Mouse (Mus musculus) limb, embryonic 12.5 days (tissue): ENCODE measurements at regions not wholly inside any gene's neighbourhood (a gene's known extent, or its start where the extent isn't known, plus 50 kb on each side); places are given as distances from the start of the nearest gene placed in this dataset.
A peak's percentile ranks its signal among the peaks of the same experiment; 100 is the strongest.

ENCODE experiments used
- ATAC-seq: fragments of 200-750 bp; cut with Nextera tagmentation; 2 replicates; pipeline ENCODE4 v1.8.0; 2017; ENCODE audit warnings: low read depth, moderate TSS enrichment; ENCODE audit not compliant: insufficient number of reproducible peaks, insufficient read depth, low FRiP score, low TSS enrichment
- H3K27ac ChIP-seq: fragments of 300-500 bp; sonication (generic); 2 replicates; pipeline ENCODE4 v1.5.1; 2016; ENCODE audit warnings: mild to moderate bottlenecking, moderate library complexity
- H3K27me3 ChIP-seq: fragments of 300-500 bp; sonication (generic); 2 replicates; pipeline ENCODE4 v1.6.1; 2016; ENCODE audit warnings: mild to moderate bottlenecking, moderate library complexity
- H3K36me3 ChIP-seq: fragments of 300-500 bp; sonication (generic); 2 replicates; pipeline ENCODE4 v1.6.1; 2016; ENCODE audit warnings: mild to moderate bottlenecking, moderate library complexity
- H3K4me1 ChIP-seq: fragments of 300-500 bp; sonication (generic); replicated peaks from 2 replicates; pipeline ENCODE4 v1.6.1; 2016
- H3K4me2 ChIP-seq: fragments of 300-500 bp; sonication (generic); 2 replicates; pipeline ENCODE4 v1.6.1; 2016; ENCODE audit warnings: mild to moderate bottlenecking, moderate library complexity
- H3K4me3 ChIP-seq: fragments of 300-500 bp; sonication (generic); replicated peaks from 2 replicates; pipeline ENCODE4 v1.5.1; 2016; ENCODE audit warnings: mild to moderate bottlenecking
- H3K9ac ChIP-seq: fragments of 300-500 bp; sonication (generic); replicated peaks from 2 replicates; pipeline ENCODE4 v1.6.1; 2016; ENCODE audit warnings: mild to moderate bottlenecking, moderate library complexity
- H3K9me3 ChIP-seq: fragments of 300-500 bp; sonication (generic); 2 replicates; pipeline ENCODE4 v1.6.1; 2016; ENCODE audit warnings: mild to moderate bottlenecking, moderate library complexity
- WGBS: fragments of 180-500 bp; shearing (Covaris S2); methylation state at CpG from one replicate; pipeline ENCODE4 v1.1.7; 2016; 5-methylcytosine and 5-hydroxymethylcytosine counted together

DNA sequence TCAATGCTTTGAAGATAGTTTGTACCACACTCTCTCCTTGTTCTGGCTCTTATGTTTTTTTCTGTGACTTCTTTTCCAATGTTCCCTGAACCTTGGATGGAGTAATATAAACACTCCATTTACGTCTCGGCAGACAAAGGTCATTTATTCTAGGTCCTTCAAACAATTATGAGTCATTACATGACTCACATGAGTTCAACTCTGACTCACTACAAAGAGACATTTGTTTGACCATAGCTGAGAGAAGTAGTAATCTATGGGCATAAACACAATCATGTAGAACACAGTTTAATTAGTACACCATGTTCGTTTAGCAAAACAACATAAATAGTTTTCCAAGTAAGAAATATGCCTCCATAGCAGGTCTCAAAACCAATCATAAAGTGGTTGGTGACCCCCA, 59.6 kb upstream of the Hmgcll1 start:
- no peak for ATAC-seq
- no peak overlapping the region for H3K4me2 ChIP-seq
- H3K27ac ChIP-seq = no peak overlapping the region
- H3K9ac ChIP-seq = no peak overlapping the region
- no peaks in the 10 kb centered on the region for H3K27me3 ChIP-seq
- no peak overlapping the region for H3K4me3 ChIP-seq
- 76% methylated on average over 3 of the region's 3 CpGs for WGBS
- H3K4me1 ChIP-seq = peaks cover 12% of the 10 kb centered on the region
- no peaks in the 10 kb centered on the region for H3K9me3 ChIP-seq
- no peaks in the 10 kb centered on the region for H3K36me3 ChIP-seq

DNA sequence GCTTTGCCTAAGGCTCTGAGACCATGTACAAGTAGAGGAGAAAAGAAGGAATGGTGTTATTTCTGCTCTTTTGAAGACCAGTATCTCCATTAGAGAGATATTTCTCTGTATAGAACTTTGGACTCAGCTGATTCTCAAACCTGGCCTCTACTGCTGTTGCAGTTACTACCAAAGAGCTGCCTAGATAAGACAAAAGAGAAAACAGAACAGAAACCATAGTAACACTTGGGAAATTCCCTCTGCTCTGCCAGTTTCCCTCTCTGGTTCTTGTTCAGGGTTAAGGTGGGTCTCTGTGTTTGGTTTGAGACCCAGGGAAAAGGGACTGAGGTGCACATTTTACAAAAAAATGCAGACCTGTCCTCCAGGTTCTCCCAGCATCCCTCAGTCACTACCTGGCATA, 58.3 kb upstream of the Hmgcll1 start:
- no peaks in the 10 kb centered on the region for H3K9me3 ChIP-seq
- no peak overlapping the region for H3K9ac ChIP-seq
- H3K27me3 ChIP-seq = no peaks in the 10 kb centered on the region
- H3K36me3 ChIP-seq = no peaks in the 10 kb centered on the region
- no peak overlapping the region for H3K4me3 ChIP-seq
- H3K4me1 ChIP-seq = peaks cover 19% of the 10 kb centered on the region
- no peak for ATAC-seq
- H3K27ac ChIP-seq = no peak overlapping the region
- H3K4me2 ChIP-seq = no peak overlapping the region

GRCm38 (mm10) chr9:75958720-75959339, 55.8 kb upstream of the Hmgcll1 start:
- Histone ChIP-seq H3K4me1 (peaks cover 19% of the 10 kb centered on the region), H3K36me3 (no peaks in the 10 kb centered on the region), H3K27me3 (no peaks in the 10 kb centered on the region), H3K27ac (no peak overlapping the region), H3K4me2 (no peak overlapping the region), H3K9ac (no peak overlapping the region), H3K9me3 (no peaks in the 10 kb centered on the region), H3K4me3 (no peak overlapping the region)
- no peak for ATAC-seq
- 75% methylated on average over 5 of the region's 5 CpGs for WGBS

- no peaks in the 10 kb centered on the region for H3K36me3 ChIP-seq
- H3K27ac ChIP-seq = no peak overlapping the region
- 31% methylated on average over 3 of the region's 3 CpGs for WGBS
- H3K4me1 ChIP-seq = peaks cover 19% of the 10 kb centered on the region
- no peak overlapping the region for H3K4me2 ChIP-seq
- no peaks in the 10 kb centered on the region for H3K9me3 ChIP-seq
- no peak for ATAC-seq
- no peaks in the 10 kb centered on the region for H3K27me3 ChIP-seq
- no peak overlapping the region for H3K9ac ChIP-seq
- no peak overlapping the region for H3K4me3 ChIP-seq
These were observed 54.9 kb upstream of the Hmgcll1 start for GRCm38 (mm10) chr9:75959775-75960174.

DNA sequence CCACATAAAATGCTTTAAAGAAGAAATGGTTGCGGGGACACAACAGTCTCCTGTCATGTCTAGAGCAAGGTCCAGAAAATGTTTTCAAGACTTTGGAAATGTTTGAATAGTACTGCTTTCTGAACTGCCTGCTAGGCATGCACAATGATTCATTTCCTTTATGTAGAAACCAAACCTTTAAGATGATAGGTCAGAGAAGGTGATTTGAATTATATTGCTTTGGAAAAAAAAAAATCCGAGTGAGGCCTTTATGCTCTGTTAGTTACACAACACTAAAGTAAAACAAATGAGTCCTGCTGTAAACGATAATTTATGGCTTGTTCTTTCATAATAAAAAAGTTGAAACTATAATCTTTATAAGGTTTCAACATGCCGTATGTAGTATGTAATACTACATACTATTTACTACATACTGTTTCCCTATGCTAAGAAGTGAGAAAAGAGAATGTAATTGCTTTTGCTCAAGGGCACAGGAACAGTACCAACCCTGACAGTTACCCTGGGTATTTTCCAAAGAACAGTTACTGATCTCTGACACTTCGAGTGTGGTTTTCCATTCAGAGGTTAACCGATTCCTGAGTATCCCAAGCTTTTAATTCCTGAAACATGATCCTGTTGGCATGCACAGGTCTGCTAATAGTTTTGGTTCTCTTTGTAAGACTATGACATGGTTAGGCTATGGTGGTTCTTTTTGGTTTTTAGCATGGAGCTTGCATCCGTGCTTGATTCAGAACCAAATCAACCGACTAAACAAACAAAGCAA, 53.9 kb upstream of the Hmgcll1 start:
- Histone ChIP-seq H3K9me3 (no peaks in the 10 kb centered on the region), H3K27me3 (no peaks in the 10 kb centered on the region), H3K9ac (no peak overlapping the region), H3K36me3 (no peaks in the 10 kb centered on the region), H3K4me3 (no peak overlapping the region), H3K4me2 (no peak overlapping the region), H3K27ac (peak overlapping the region; percentile 60; the same call in 1 of the 2 replicates), H3K4me1 (peaks cover 19% of the 10 kb centered on the region)
- 30% methylated on average over 8 of the region's 8 CpGs for WGBS
- no peak for ATAC-seq
